ENCODE assay signal across 29 mouse cellular contexts in genomic region chr4:125058033-125058432, GRCm38 (mm10). TPM values are rescaled to one million over a fixed set of nuclear protein-coding genes. Genes with fewer than 3 reads are reported as not detected.
A peak's percentile ranks its signal among the peaks of the same experiment; 100 is the strongest.
DNase-seq lines count a peak whose midpoint lies in the region; ATAC-seq lines count a peak whose summit lies in the region.
"Had no signal": no experiment of that assay in that cellular context is flagged by ENCODE, and none has a peak within 500 bp of the region (broad histone marks: within the 10 kb centered on the region; RNA-seq: fewer than 3 reads in every experiment).

No protein-coding gene starts in this region.

- peaks cover 27% of the 10 kb centered on the region for H3K4me1 ChIP-seq in heart, embryonic 12.5 days (replicated peaks)
- H3K4me1 ChIP-seq in lung, embryonic 16.5 days (replicated peaks; ENCODE audit: control insufficient read depth, insufficient read depth, low read length), result peaks cover 4% of the 10 kb centered on the region; the same call in 1 of the 2 replicates
- no peaks in the 10 kb centered on the region; the same call in 1 of the 2 replicates for H3K4me1 ChIP-seq in neural tube, embryonic 13.5 days (replicated peaks)
- peaks cover 5% of the 10 kb centered on the region for H3K4me1 ChIP-seq in neural tube, embryonic 15.5 days
- H3K4me1 ChIP-seq in kidney, embryonic 15.5 days, result peaks cover 4% of the 10 kb centered on the region; the same call in 1 of the 2 replicates
- H3K4me1 ChIP-seq: intestine, embryonic 15.5 days had no signal

- H3K9me3 ChIP-seq in heart, embryonic 12.5 days (replicated peaks), result no peaks in the 10 kb centered on the region
- H3K9me3 ChIP-seq in lung, embryonic 16.5 days (ENCODE audit: control insufficient read depth, low read length), result no peaks in the 10 kb centered on the region
- no peaks in the 10 kb centered on the region for H3K9me3 ChIP-seq in neural tube, embryonic 13.5 days
- no peaks in the 10 kb centered on the region for H3K9me3 ChIP-seq in neural tube, embryonic 15.5 days (replicated peaks)
- no peaks in the 10 kb centered on the region for H3K9me3 ChIP-seq in kidney, embryonic 15.5 days (replicated peaks)
- H3K9me3 ChIP-seq: embryonic facial prominence, embryonic 15.5 days; forebrain, embryonic 15.5 days; heart, embryonic 15.5 days; hindbrain, embryonic 12.5 days; intestine, embryonic 15.5 days; limb, embryonic 15.5 days; liver, embryonic 13.5 days; lung, embryonic 15.5 days; midbrain, embryonic 15.5 days had no signal

- no peak overlapping the region for H3K9ac ChIP-seq in heart, embryonic 12.5 days
- H3K9ac ChIP-seq in lung, embryonic 16.5 days (ENCODE audit: low read length), result no peak overlapping the region
- H3K9ac ChIP-seq in neural tube, embryonic 13.5 days, result peak overlapping the region; percentile 32; the same call in 1 of the 2 replicates
- H3K9ac ChIP-seq in neural tube, embryonic 15.5 days (replicated peaks), result no peak overlapping the region
- no peak overlapping the region for H3K9ac ChIP-seq in kidney, embryonic 15.5 days
- H3K9ac ChIP-seq: embryonic facial prominence, embryonic 15.5 days; forebrain, embryonic 15.5 days; intestine, embryonic 15.5 days; limb, embryonic 15.5 days; liver, embryonic 13.5 days; lung, embryonic 15.5 days; midbrain, embryonic 15.5 days had no signal

- H3K27me3 ChIP-seq in heart, embryonic 12.5 days (replicated peaks), result no peaks in the 10 kb centered on the region
- no peaks in the 10 kb centered on the region for H3K27me3 ChIP-seq in lung, embryonic 16.5 days (ENCODE audit: control insufficient read depth, insufficient read depth, low read depth, low read length)
- H3K27me3 ChIP-seq in neural tube, embryonic 13.5 days, result no peaks in the 10 kb centered on the region
- no peaks in the 10 kb centered on the region for H3K27me3 ChIP-seq in neural tube, embryonic 15.5 days (replicated peaks)
- no peaks in the 10 kb centered on the region for H3K27me3 ChIP-seq in kidney, embryonic 15.5 days
- H3K27me3 ChIP-seq: embryonic facial prominence, embryonic 15.5 days; forebrain, embryonic 15.5 days; heart, embryonic 15.5 days; hindbrain, embryonic 12.5 days; intestine, embryonic 15.5 days; limb, embryonic 15.5 days; liver, embryonic 13.5 days; lung, embryonic 15.5 days; midbrain, embryonic 15.5 days; Patski had no signal

- H3K36me3 ChIP-seq in heart, embryonic 12.5 days, result peaks cover 35% of the 10 kb centered on the region
- H3K36me3 ChIP-seq in lung, embryonic 16.5 days (ENCODE audit: control insufficient read depth, insufficient read depth, low read length), result peaks cover 21% of the 10 kb centered on the region
- H3K36me3 ChIP-seq in neural tube, embryonic 13.5 days, result peaks cover 36% of the 10 kb centered on the region
- H3K36me3 ChIP-seq in neural tube, embryonic 15.5 days, result peaks cover 32% of the 10 kb centered on the region
- H3K36me3 ChIP-seq in kidney, embryonic 15.5 days, result peaks cover 37% of the 10 kb centered on the region

- no peak for ATAC-seq in heart, embryonic 12.5 days (ENCODE audit: insufficient number of reproducible peaks, low FRiP score)
- peak; percentile 63; the same call in 1 of the 2 replicates for ATAC-seq in lung, embryonic 16.5 days (ENCODE audit: low read depth)
- ATAC-seq in neural tube, embryonic 13.5 days (ENCODE audit: low read depth), result no peak
- ATAC-seq in neural tube, embryonic 15.5 days (ENCODE audit: low FRiP score), result no peak
- no peak for ATAC-seq in kidney, embryonic 15.5 days (replicated peaks; ENCODE audit: low FRiP score)
- ATAC-seq: forebrain, embryonic 15.5 days; hindbrain, postnatal 0 days; intestine, embryonic 15.5 days; midbrain, embryonic 15.5 days; Patski had no signal

- DNase-seq in heart, adult 11 months, result no peak
- no peak for DNase-seq in lung, postnatal 25 days (ENCODE audit: low spot score)
- DNase-seq: adrenal gland, postnatal 10 days; cerebellum, adult 9-10 months; cerebellum, postnatal 36 days; gastrocnemius, postnatal 25 days; heart, adult 18-20 months; kidney, adult 2 months; kidney, postnatal 4 days; liver, embryonic 13.5 days; thymus, adult 2 months; thymus, postnatal 36 days had no signal

- no peak overlapping the region for H3K4me3 ChIP-seq in heart, embryonic 12.5 days
- H3K4me3 ChIP-seq in lung, embryonic 16.5 days (ENCODE audit: low read length), result no peak overlapping the region
- H3K4me3 ChIP-seq in neural tube, embryonic 13.5 days, result no peak overlapping the region
- no peak overlapping the region for H3K4me3 ChIP-seq in neural tube, embryonic 15.5 days (replicated peaks)
- H3K4me3 ChIP-seq in kidney, embryonic 15.5 days (replicated peaks), result no peak overlapping the region
- H3K4me3 ChIP-seq: intestine, embryonic 15.5 days; limb, embryonic 15.5 days; liver, embryonic 13.5 days; lung, embryonic 15.5 days had no signal

- peak overlapping the region; percentile 33 for H3K4me2 ChIP-seq in heart, embryonic 12.5 days
- no peak overlapping the region for H3K4me2 ChIP-seq in lung, embryonic 16.5 days (ENCODE audit: low read depth, low read length)
- H3K4me2 ChIP-seq in neural tube, embryonic 13.5 days, result no peak overlapping the region
- H3K4me2 ChIP-seq in neural tube, embryonic 15.5 days, result no peak overlapping the region
- no peak overlapping the region for H3K4me2 ChIP-seq in kidney, embryonic 15.5 days

- no peak overlapping the region for H3K27ac ChIP-seq in heart, embryonic 12.5 days (ENCODE audit: poor library complexity, severe bottlenecking)
- H3K27ac ChIP-seq in lung, embryonic 16.5 days (ENCODE audit: low read length), result no peak overlapping the region
- no peak overlapping the region for H3K27ac ChIP-seq in neural tube, embryonic 13.5 days (replicated peaks)
- no peak overlapping the region for H3K27ac ChIP-seq in neural tube, embryonic 15.5 days (replicated peaks)
- H3K27ac ChIP-seq in kidney, embryonic 15.5 days, result no peak overlapping the region
- H3K27ac ChIP-seq: forebrain, embryonic 15.5 days; heart, embryonic 15.5 days; hindbrain, embryonic 12.5 days; hindbrain, postnatal 0 days; intestine, embryonic 15.5 days; kidney, postnatal 0 days; limb, embryonic 15.5 days; liver, embryonic 13.5 days; lung, embryonic 15.5 days; midbrain, embryonic 15.5 days had no signal

- WGBS in heart, embryonic 12.5 days, result 27% methylated on average over 5 of the region's 5 CpGs
- 31% methylated on average over 5 of the region's 5 CpGs for WGBS in lung, embryonic 16.5 days
- WGBS in neural tube, embryonic 13.5 days, result 54% methylated on average over 5 of the region's 5 CpGs
- WGBS in neural tube, embryonic 15.5 days, result 49% methylated on average over 5 of the region's 5 CpGs
- 51% methylated on average over 5 of the region's 5 CpGs for whole genome bisulfite sequencing in kidney, embryonic 15.5 days

RNA-seq across cellular contexts. Expression of gene Dnali1, which starts 7.5 kb away (rescaled TPM):
- 0.17 and 0.18 TPM in 2 replicates for polyA plus RNA-seq in heart, embryonic 12.5 days (2016; fragmentation: Nextera tagmentation; extraction: Ambion mirVana)
- polyA plus RNA-seq in lung, embryonic 16.5 days (2015; fragmentation: Nextera tagmentation; extraction: Ambion mirVana), result 4.6 and 6.6 TPM in 2 replicates
- polyA plus RNA-seq in neural tube, embryonic 13.5 days (2015; fragmentation: Nextera tagmentation; extraction: Ambion mirVana), result 0.54 and 0.63 TPM in 2 replicates
- polyA plus RNA-seq in neural tube, embryonic 15.5 days (2015; fragmentation: Nextera tagmentation; extraction: Ambion mirVana), result 0.70 and 0.79 TPM in 2 replicates
- polyA plus RNA-seq in kidney, embryonic 15.5 days (2015; fragmentation: Nextera tagmentation; extraction: Ambion mirVana), result not detected in 2 replicates
- polyA plus RNA-seq: intestine, embryonic 15.5 days; liver, embryonic 13.5 days; neural tube, embryonic 11.5 days had no signal

RNA-seq across cellular contexts. Expression of gene Snip1, which starts 8.4 kb away (rescaled TPM):
- polyA plus RNA-seq in heart, embryonic 12.5 days (2016; fragmentation: Nextera tagmentation; extraction: Ambion mirVana), result 20.6 and 22.6 TPM in 2 replicates
- polyA plus RNA-seq in lung, embryonic 16.5 days (2015; fragmentation: Nextera tagmentation; extraction: Ambion mirVana), result 24.1 and 28.8 TPM in 2 replicates
- 23.8 and 27.9 TPM in 2 replicates for polyA plus RNA-seq in neural tube, embryonic 13.5 days (2015; fragmentation: Nextera tagmentation; extraction: Ambion mirVana)
- 24.1 and 24.3 TPM in 2 replicates for polyA plus RNA-seq in neural tube, embryonic 15.5 days (2015; fragmentation: Nextera tagmentation; extraction: Ambion mirVana)
- polyA plus RNA-seq in kidney, embryonic 15.5 days (2015; fragmentation: Nextera tagmentation; extraction: Ambion mirVana), result 29.0 and 31.0 TPM in 2 replicates

RNA-seq across cellular contexts. Expression of gene Meaf6, which starts 26.9 kb away (rescaled TPM):
- polyA plus RNA-seq in heart, embryonic 12.5 days (2016; fragmentation: Nextera tagmentation; extraction: Ambion mirVana), result 48.7 and 53.3 TPM in 2 replicates
- 48.9 and 49.7 TPM in 2 replicates for polyA plus RNA-seq in lung, embryonic 16.5 days (2015; fragmentation: Nextera tagmentation; extraction: Ambion mirVana)
- 150 and 151 TPM in 2 replicates for polyA plus RNA-seq in neural tube, embryonic 13.5 days (2015; fragmentation: Nextera tagmentation; extraction: Ambion mirVana)
- 141 and 164 TPM in 2 replicates for polyA plus RNA-seq in neural tube, embryonic 15.5 days (2015; fragmentation: Nextera tagmentation; extraction: Ambion mirVana)
- 64.1 and 67.8 TPM in 2 replicates for polyA plus RNA-seq in kidney, embryonic 15.5 days (2015; fragmentation: Nextera tagmentation; extraction: Ambion mirVana)

RNA-seq across cellular contexts. Expression of gene Gnl2, which starts 41.6 kb away (rescaled TPM):
- polyA plus RNA-seq in heart, embryonic 12.5 days (2016; fragmentation: Nextera tagmentation; extraction: Ambion mirVana), result 66.0 and 67.3 TPM in 2 replicates
- 70.6 and 70.8 TPM in 2 replicates for polyA plus RNA-seq in lung, embryonic 16.5 days (2015; fragmentation: Nextera tagmentation; extraction: Ambion mirVana)
- 91.6 and 94.2 TPM in 2 replicates for polyA plus RNA-seq in neural tube, embryonic 13.5 days (2015; fragmentation: Nextera tagmentation; extraction: Ambion mirVana)
- polyA plus RNA-seq in neural tube, embryonic 15.5 days (2015; fragmentation: Nextera tagmentation; extraction: Ambion mirVana), result 88.6 and 91.7 TPM in 2 replicates
- polyA plus RNA-seq in kidney, embryonic 15.5 days (2015; fragmentation: Nextera tagmentation; extraction: Ambion mirVana), result 83.7 and 91.0 TPM in 2 replicates
